Mouse (Mus musculus): ENCODE results near the gene Gatc.

DNA sequence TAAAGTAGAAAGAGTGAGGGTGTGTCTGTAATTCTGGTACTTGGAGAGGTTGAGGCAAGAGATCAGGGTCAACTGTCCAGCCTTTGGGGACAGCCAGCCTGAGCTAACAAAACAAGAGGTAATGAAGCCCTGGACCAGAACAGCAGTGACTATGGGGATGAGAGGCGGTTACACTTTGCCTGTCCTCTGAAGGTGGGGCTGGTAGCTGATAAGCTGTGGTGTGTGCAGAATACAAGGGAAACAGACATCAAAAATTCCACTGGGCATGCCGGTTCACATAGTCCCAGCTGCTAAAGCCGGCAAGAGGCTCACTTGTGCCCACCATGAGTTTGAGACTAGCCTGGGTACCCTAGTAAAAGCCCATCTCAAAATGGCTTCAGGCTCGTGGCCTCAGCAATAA lies 28.6 kb downstream of the Gatc start:
- TF ChIP-seq POLR2A (IDR thresholded peaks at IDR 0.05; ENCODE audit: extremely low read depth, insufficient read depth, low read length) (no peak), CTCF (IDR thresholded peaks at IDR 0.05; ENCODE audit: extremely low read depth, insufficient read depth, low read length) (no peak)

Data from cortical plate, adult 2 months (tissue).